Mouse (Mus musculus) midbrain, embryonic 13.5 days (tissue): ENCODE results near the gene Adamtsl1. TPM values are rescaled to one million over a fixed set of nuclear protein-coding genes. Genes with fewer than 3 reads are reported as not detected.

Experiments used
- ATAC-seq: fragments of 200-750 bp; cut with Nextera tagmentation; 2 replicates; pipeline ENCODE4 v1.8.0; 2017; ENCODE audit warnings: mild to moderate bottlenecking, moderate TSS enrichment, moderate library complexity
- H3K27ac ChIP-seq: fragments of 300-500 bp; sonication (generic); 2 replicates; pipeline ENCODE4 v1.5.1; 2015; ENCODE audit warnings: inconsistent platforms, mild to moderate bottlenecking, moderate library complexity
- H3K27me3 ChIP-seq: fragments of 300-500 bp; sonication (generic); 2 replicates; pipeline ENCODE4 v1.6.1; 2015; ENCODE audit warnings: mild to moderate bottlenecking, inconsistent platforms
- H3K36me3 ChIP-seq: fragments of 300-500 bp; sonication (generic); 2 replicates; pipeline ENCODE4 v1.6.1; 2015; ENCODE audit warnings: mild to moderate bottlenecking, inconsistent platforms
- H3K4me1 ChIP-seq: fragments of 300-500 bp; sonication (generic); replicated peaks from 2 replicates; pipeline ENCODE4 v1.6.1; 2015; ENCODE audit warnings: inconsistent platforms
- H3K4me2 ChIP-seq: fragments of 300-500 bp; sonication (generic); replicated peaks from 2 replicates; pipeline ENCODE4 v1.6.1; 2015; ENCODE audit warnings: moderate library complexity, mild to moderate bottlenecking, inconsistent platforms
- H3K4me3 ChIP-seq: fragments of 300-500 bp; sonication (generic); replicated peaks from 2 replicates; pipeline ENCODE4 v1.5.1; 2015; ENCODE audit warnings: mild to moderate bottlenecking, inconsistent platforms
- H3K9ac ChIP-seq: fragments of 300-500 bp; sonication (generic); replicated peaks from 2 replicates; pipeline ENCODE4 v1.6.1; 2015; ENCODE audit warnings: mild to moderate bottlenecking, inconsistent platforms
- H3K9me3 ChIP-seq: fragments of 300-500 bp; sonication (generic); 2 replicates; pipeline ENCODE4 v1.6.1; 2016; ENCODE audit warnings: mild to moderate bottlenecking, inconsistent platforms
- WGBS: fragments of 180-500 bp; shearing (Covaris S2); methylation state at CpG from one replicate; pipeline ENCODE4 v1.1.7; 2015; 5-methylcytosine and 5-hydroxymethylcytosine counted together
- polyA plus RNA-seq: library from polyadenylated mRNA; unstranded; fragments of >200 nt; fragmentation: Nextera tagmentation; extraction: Ambion mirVana; gene quantifications from 2 replicates; pipeline ENCODE4 v1.2.1, GENCODE M21; 2015

The Adamtsl1 gene
- polyA plus RNA-seq, 1 experiment from 2014 or later: 5.2 TPM

DNA sequence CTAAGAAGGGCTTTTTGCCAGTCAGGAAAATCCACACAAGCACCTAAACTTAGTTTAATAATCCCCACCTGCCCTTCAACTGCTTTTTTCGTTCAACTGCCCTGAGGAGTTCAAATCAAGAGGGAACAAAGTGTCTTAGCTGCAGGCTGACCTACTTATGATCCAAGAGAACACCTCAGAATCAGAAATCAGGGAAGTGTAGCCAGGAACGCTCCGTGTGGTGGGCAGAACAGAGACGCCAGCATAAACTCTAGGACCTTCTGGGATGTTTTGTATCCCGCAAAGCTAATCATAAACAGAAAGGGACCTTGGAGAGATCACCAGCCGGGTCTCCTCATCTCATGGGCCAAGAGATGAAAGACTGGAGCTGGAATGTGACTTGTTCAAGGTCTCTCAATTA lies 663.5 kb downstream of the Adamtsl1 start:
- 93% methylated on average over 6 of the region's 6 CpGs for WGBS
- Histone ChIP-seq H3K27me3 (no peaks in the 10 kb centered on the region), H3K36me3 (no peaks in the 10 kb centered on the region), H3K27ac (no peak overlapping the region), H3K9me3 (no peaks in the 10 kb centered on the region), H3K9ac (no peak overlapping the region), H3K4me2 (no peak overlapping the region), H3K4me3 (no peak overlapping the region), H3K4me1 (no peaks in the 10 kb centered on the region)
- no peak for ATAC-seq

DNA sequence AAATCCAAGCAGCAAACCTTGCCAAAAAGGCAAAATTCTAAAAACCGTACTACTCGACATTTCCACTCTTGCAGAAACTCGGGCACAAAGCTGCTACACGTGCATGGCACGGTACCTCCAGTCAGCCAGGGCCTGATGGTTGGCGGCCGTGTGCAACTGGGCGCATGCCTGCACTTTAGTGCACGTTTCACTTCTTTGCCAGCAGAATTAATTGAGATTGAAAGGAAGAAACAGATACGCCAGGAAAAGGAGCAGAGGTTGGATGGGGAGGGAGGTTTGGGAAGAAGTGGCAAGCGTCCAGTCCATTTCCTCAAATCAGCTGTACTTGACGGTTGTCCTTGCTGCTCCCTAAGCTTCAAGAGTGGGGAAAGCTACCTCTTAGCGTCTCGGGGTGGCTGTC lies 664.1 kb downstream of the Adamtsl1 start:
- H3K36me3 ChIP-seq: no peaks in the 10 kb centered on the region
- H3K9me3 ChIP-seq: no peaks in the 10 kb centered on the region
- 90% methylated on average over 14 of the region's 14 CpGs for whole genome bisulfite sequencing
- no peak overlapping the region for H3K9ac ChIP-seq
- no peak overlapping the region for H3K4me3 ChIP-seq
- no peaks in the 10 kb centered on the region; the same call in 1 of the 2 replicates for H3K4me1 ChIP-seq
- no peaks in the 10 kb centered on the region for H3K27me3 ChIP-seq
- no peak overlapping the region for H3K27ac ChIP-seq
- ATAC-seq: no peak
- no peak overlapping the region for H3K4me2 ChIP-seq

DNA sequence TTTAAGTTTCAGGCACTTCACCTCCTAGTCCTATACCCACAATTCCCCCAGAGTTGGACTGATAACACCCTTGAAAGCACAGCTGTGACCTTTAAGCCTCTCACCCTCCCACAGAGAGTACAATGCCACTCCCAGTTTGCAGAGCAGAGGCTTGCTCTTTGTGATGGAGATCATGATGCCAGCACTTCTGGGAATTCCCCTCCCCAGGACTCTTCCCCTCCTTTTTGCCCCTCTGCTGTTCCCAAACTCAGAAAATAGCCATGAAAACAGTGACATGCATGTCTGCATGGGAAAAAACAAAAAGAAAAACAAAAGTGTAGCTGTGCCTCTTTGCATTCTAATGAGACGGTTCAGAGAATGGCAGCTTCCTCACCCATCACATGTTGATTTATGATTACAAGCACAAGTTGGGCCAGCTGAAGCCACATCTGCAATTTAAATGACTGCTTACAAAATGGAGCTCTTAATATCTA lies 669.8 kb downstream of the Adamtsl1 start:
- ATAC-seq: peak; percentile 94
- Histone ChIP-seq H3K27me3 (no peaks in the 10 kb centered on the region), H3K36me3 (no peaks in the 10 kb centered on the region), H3K4me3 (no peak overlapping the region), H3K9ac (no peak overlapping the region), H3K27ac (no peak overlapping the region), H3K4me2 (no peak overlapping the region), H3K9me3 (no peaks in the 10 kb centered on the region), H3K4me1 (peaks cover 13% of the 10 kb centered on the region)
- 9% methylated on average over 1 of the region's 1 CpGs for WGBS

DNA sequence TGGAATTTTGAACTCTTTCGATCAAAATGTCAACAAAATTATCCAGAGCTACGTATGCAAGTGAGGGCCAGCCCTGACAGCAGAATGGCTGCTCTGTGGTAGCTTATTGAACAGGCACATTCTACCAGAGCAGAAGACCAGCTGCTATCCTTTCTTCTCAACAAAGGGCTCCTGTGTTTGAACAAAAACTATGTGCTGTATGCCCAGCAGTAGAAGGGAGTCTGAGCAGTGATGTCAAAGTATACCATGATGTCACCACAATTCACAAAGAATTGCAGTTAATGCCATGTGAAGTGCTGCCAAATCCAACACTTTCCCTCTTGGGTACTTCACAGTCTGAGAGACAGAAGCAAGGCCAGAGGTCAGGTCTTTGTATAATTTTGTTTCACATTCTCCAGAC lies 675.9 kb downstream of the Adamtsl1 start:
- 44% methylated on average over 2 of the region's 2 CpGs for WGBS
- ATAC-seq: peak; percentile 72

DNA sequence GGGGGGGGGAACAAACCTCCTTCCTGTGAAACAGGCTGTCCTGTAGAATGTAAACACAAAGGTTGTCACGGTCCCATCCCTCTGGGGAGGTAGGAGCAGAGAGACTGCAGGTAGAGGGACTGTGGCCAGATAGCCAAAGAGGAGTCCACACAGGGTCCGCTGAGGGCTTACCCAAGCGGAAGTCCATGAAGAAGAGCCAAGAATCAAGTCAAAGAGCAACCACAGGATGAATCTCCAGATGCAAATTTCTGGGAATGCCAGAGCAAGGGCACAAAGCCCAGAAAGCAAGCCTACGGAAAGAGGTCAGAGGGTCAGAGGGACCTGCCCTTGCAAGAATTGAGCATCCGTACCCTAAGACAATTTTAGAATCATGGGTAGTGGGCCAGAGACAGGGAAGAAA lies 677.2 kb downstream of the Adamtsl1 start:
- H3K4me2 ChIP-seq: no peak overlapping the region
- no peaks in the 10 kb centered on the region for H3K27me3 ChIP-seq
- H3K4me1 ChIP-seq: peaks cover 3% of the 10 kb centered on the region
- no peak overlapping the region for H3K27ac ChIP-seq
- no peak overlapping the region for H3K9ac ChIP-seq
- no peaks in the 10 kb centered on the region for H3K36me3 ChIP-seq
- 78% methylated on average over 5 of the region's 5 CpGs for WGBS
- no peak for ATAC-seq
- 0 out of 2 replicates have a peak, but pooled peaks cover 2% of the 10 kb centered on the region for H3K9me3 ChIP-seq
- no peak overlapping the region for H3K4me3 ChIP-seq

More for the DNA sequence above, 675.9 kb downstream of the Adamtsl1 start:
- peaks cover 3% of the 10 kb centered on the region for H3K4me1 ChIP-seq
- H3K9ac ChIP-seq: no peak overlapping the region
- no peak overlapping the region for H3K27ac ChIP-seq
- no peak overlapping the region for H3K4me2 ChIP-seq
- no peaks in the 10 kb centered on the region for H3K36me3 ChIP-seq
- no peak overlapping the region for H3K4me3 ChIP-seq
- no peaks in the 10 kb centered on the region for H3K27me3 ChIP-seq
- no peaks in the 10 kb centered on the region for H3K9me3 ChIP-seq

DNA sequence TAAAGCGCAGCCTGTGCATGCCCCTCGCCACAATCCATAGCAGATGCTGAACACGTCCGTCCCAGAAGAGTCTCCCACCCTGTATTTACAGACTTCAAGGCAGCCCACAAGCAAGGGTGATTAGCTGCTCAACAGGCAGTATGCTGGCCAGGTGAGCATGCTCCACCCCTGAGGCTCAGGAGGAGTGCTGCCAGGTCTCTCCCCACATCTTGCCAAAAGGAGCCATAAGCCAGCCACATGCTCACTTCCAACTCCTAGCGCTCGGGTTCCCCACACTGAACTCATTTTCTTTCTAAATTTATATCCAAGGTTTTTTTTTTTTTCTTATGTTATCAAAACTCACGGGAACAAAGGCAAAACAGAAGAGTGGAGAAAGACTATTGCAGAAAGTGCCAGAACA lies 687.8 kb downstream of the Adamtsl1 start:
- Histone ChIP-seq H3K36me3 (no peaks in the 10 kb centered on the region), H3K27ac (no peak overlapping the region), H3K4me1 (no peaks in the 10 kb centered on the region), H3K4me3 (no peak overlapping the region), H3K4me2 (no peak overlapping the region), H3K9ac (no peak overlapping the region), H3K9me3 (no peaks in the 10 kb centered on the region), H3K27me3 (no peaks in the 10 kb centered on the region)
- WGBS: 93% methylated on average over 7 of the region's 7 CpGs
- no peak for ATAC-seq

DNA sequence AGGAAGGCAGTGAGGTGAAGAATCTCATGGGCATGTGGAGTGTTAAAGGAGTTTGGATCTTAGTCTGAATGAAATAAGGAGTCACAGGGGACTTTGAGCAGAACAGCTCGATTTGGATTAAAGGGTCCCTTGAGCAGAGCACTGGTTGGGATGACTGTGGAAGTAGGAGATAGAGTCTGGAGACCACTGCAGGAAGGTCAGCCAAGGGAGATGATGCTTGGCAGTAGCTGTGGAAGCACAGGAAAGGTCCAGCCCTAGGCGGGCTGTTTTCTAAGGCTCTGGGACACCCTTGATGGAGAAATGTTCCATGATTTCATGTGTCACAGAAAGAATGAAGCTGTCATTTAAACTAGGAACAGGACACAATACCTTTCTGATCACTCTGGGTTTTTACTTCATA lies 689.3 kb downstream of the Adamtsl1 start:
- no peak for ATAC-seq
- Histone ChIP-seq H3K27me3 (no peaks in the 10 kb centered on the region), H3K36me3 (no peaks in the 10 kb centered on the region), H3K4me2 (no peak overlapping the region), H3K4me1 (no peaks in the 10 kb centered on the region), H3K27ac (no peak overlapping the region), H3K9me3 (no peaks in the 10 kb centered on the region), H3K4me3 (no peak overlapping the region), H3K9ac (no peak overlapping the region)
- 87% methylated on average over 2 of the region's 2 CpGs for WGBS

DNA sequence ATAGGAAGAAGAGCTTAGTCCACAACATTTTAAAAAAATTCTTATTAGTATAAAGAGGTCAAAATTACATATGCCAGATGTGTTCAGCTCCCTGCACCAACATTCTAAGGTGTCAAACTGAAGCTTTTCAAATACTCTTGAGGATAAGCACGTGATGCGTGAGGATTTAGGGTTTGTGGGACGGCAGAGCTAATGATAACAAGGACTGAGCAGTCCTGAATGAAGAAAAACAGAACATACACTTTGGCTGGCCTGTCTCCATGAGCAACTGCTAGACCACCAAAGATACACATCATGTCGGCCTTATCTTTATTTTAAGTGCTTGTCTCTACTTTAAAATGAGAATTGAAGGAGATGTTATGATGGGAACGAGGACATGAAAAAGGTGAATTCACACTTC lies 710.9 kb downstream of the Adamtsl1 start:
- no peaks in the 10 kb centered on the region for H3K36me3 ChIP-seq
- H3K4me1 ChIP-seq: no peaks in the 10 kb centered on the region
- no peak overlapping the region for H3K4me3 ChIP-seq
- no peak overlapping the region for H3K9ac ChIP-seq
- H3K4me2 ChIP-seq: no peak overlapping the region
- no peak for ATAC-seq
- 83% methylated on average over 5 of the region's 5 CpGs for WGBS
- no peaks in the 10 kb centered on the region for H3K27me3 ChIP-seq
- H3K27ac ChIP-seq: no peak overlapping the region
- H3K9me3 ChIP-seq: no peaks in the 10 kb centered on the region

DNA sequence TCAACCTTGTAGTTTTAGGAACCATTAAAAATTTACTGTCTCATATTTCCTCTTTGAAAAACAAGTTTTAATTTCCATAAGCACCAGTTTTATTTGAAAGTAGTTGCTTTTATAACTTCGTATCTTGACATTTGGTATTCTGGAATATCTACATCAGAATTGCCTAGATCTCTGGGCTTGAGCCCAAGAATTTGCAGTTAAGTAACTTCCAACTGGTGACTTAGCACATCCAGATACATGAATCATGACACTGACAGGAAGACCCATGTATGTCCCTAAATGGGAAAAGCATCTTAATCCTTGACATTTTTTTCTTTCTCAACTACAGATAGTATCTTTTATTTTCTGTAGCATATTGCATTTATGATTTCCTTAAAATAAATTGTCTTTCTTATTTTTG lies 713.1 kb downstream of the Adamtsl1 start:
- no peaks in the 10 kb centered on the region for H3K9me3 ChIP-seq
- H3K27me3 ChIP-seq: no peaks in the 10 kb centered on the region
- ATAC-seq: no peak
- H3K4me1 ChIP-seq: no peaks in the 10 kb centered on the region
- H3K36me3 ChIP-seq: no peaks in the 10 kb centered on the region
- 93% methylated on average over 1 of the region's 1 CpGs for WGBS
- no peak overlapping the region for H3K27ac ChIP-seq
- H3K4me2 ChIP-seq: no peak overlapping the region
- H3K9ac ChIP-seq: no peak overlapping the region
- no peak overlapping the region for H3K4me3 ChIP-seq

DNA sequence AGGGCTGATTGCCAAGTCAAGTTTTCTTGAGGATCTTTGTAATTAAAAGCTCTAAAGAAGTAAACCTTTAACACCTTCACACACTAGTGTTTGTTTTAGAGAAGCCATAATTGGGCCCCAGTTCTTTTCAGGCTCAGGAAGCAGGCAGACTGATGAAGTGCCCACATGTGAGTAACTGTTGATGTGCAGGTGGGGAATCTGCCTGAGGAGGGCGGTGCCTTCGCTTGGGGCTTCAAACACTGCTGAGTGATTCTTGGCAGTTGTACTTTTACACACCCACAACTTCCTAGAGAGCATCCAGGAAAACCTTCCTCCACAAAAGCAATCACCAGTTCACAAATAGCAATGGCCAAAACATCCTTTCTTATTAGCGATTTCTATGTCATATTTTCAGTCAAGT lies 719.2 kb downstream of the Adamtsl1 start:
- no peaks in the 10 kb centered on the region for H3K9me3 ChIP-seq
- WGBS: 90% methylated on average over 3 of the region's 3 CpGs
- no peak overlapping the region for H3K9ac ChIP-seq
- H3K27ac ChIP-seq: no peak overlapping the region
- no peaks in the 10 kb centered on the region for H3K36me3 ChIP-seq
- no peaks in the 10 kb centered on the region for H3K27me3 ChIP-seq
- H3K4me1 ChIP-seq: no peaks in the 10 kb centered on the region
- ATAC-seq: no peak
- no peak overlapping the region for H3K4me3 ChIP-seq
- H3K4me2 ChIP-seq: no peak overlapping the region

DNA sequence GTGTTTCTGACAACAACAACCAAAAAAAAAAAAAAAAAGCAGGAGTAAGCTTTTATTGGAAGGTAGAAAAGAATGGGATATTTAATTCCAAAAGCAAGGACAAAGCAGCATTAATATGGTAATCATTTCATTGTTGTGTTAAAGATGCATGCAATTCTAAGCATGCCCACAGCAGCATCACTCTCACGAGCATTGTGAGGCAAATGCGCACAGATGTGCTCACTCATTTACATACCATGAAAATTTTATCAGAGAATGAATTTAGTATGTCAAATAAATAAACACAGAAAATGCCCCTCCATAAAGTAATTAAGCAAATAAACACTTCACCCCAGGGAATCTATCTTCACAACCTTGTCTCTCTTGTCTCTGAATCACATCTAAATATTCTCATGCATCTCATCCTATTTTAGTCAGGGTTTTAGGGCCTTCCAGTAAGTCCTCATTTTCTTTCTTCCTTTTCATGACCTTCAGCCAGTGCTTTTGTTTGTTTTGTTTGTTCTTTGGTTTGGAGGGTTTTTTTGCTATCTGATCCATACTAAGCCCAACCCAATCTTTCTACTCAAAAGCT lies 728.0 kb downstream of the Adamtsl1 start:
- no peaks in the 10 kb centered on the region for H3K27me3 ChIP-seq
- H3K27ac ChIP-seq: no peak overlapping the region
- H3K4me2 ChIP-seq: no peak overlapping the region
- WGBS: 6% methylated on average over 2 of the region's 2 CpGs
- peaks cover 20% of the 10 kb centered on the region; the same call in 1 of the 2 replicates for H3K4me1 ChIP-seq
- H3K9ac ChIP-seq: no peak overlapping the region
- H3K36me3 ChIP-seq: no peaks in the 10 kb centered on the region
- ATAC-seq: peak; percentile 91
- no peaks in the 10 kb centered on the region for H3K9me3 ChIP-seq
- H3K4me3 ChIP-seq: no peak overlapping the region

DNA sequence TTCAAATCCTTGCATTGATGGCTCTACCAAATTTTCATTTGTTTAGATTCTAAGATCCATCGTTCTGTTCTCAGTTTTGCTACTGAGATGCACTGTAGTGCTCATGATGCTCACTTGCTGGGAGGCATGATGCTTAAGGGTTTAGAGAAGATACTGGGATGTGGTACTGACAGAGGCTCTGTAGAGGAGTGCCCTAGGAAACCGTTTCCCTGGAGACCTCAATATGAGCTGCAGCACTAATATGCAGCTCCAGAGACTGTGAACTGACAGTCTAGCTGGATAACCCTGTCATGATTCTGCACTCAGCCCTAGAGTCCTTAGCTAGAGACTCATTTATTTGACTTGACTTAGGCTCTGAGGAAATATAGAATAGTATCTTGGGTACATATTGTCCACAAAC lies 756.1 kb downstream of the Adamtsl1 start:
- Histone ChIP-seq H3K9me3 (no peaks in the 10 kb centered on the region), H3K4me1 (peaks cover 5% of the 10 kb centered on the region), H3K9ac (no peak overlapping the region), H3K27ac (no peak overlapping the region), H3K4me3 (no peak overlapping the region), H3K36me3 (no peaks in the 10 kb centered on the region), H3K27me3 (no peaks in the 10 kb centered on the region), H3K4me2 (no peak overlapping the region)
- 58% methylated on average over 2 of the region's 2 CpGs for WGBS
- peak; percentile 81 for ATAC-seq

DNA sequence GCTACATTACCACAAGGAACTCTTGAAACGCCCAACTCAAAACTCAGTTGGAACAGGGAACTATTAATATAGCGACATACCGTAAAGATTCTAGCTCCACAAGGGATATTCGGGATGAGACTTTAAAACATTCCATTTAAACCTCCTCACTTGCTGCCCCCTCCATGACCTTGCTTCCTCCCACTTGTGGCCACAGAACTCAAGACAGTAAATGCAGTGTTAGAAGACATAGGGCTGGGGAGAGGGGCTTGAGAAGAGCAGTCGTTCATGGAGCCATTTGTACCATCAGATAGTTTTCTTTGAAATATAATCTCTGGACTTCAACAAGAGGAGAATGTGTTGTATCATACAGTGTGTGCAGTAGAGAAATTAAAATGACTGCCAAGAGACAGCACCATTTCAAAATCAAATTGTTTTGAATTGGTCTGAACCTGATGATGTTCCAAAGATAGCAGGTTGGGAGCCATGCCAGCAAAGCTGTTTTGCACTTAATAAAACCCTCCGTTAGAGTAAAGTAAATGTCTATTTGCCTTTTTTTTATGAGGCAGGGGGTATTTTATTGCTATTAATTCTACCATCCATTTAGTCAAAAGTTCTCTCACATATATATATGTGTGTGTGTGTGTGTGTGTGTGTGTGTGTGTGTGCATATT lies 759.9 kb downstream of the Adamtsl1 start:
- 88% methylated on average over 6 of the region's 6 CpGs for WGBS
- Histone ChIP-seq H3K9ac (no peak overlapping the region), H3K36me3 (no peaks in the 10 kb centered on the region), H3K9me3 (no peaks in the 10 kb centered on the region), H3K4me3 (no peak overlapping the region), H3K27ac (no peak overlapping the region), H3K4me1 (peaks cover 12% of the 10 kb centered on the region), H3K27me3 (no peaks in the 10 kb centered on the region), H3K4me2 (no peak overlapping the region)
- ATAC-seq: no peak
